Mouse (Mus musculus): ENCODE measurements at regions not wholly inside any gene's neighbourhood (a gene's known extent, or its start where the extent isn't known, plus 50 kb on each side); places are given as distances from the start of the nearest gene placed in this dataset.

- Histone ChIP-seq H3K9ac (no peak overlapping the region), H3K4me1 (no peaks in the 10 kb centered on the region; the same call in 1 of the 2 replicates), H3K4me2 (no peak overlapping the region), H3K4me3 (no peak overlapping the region), H3K9me3 (no peaks in the 10 kb centered on the region), H3K27ac (no peak overlapping the region), H3K36me3 (no peaks in the 10 kb centered on the region), H3K27me3 (no peaks in the 10 kb centered on the region)
- WGBS = 71% methylated on average over 5 of the region's 5 CpGs
- ATAC-seq (ENCODE audit: borderline replicate concordance, extremely low read depth, low FRiP score, low TSS enrichment) = no peak
These were observed 190.0 kb upstream of the Trib2 start for GRCm38 (mm10) chr12:16006688-16007087.

- H3K27ac ChIP-seq = no peak overlapping the region
- no peak overlapping the region for H3K4me2 ChIP-seq
- H3K9ac ChIP-seq = no peak overlapping the region
- H3K9me3 ChIP-seq = no peaks in the 10 kb centered on the region
- no peak for ATAC-seq (ENCODE audit: borderline replicate concordance, extremely low read depth, low FRiP score, low TSS enrichment)
- no peaks in the 10 kb centered on the region; the same call in 1 of the 2 replicates for H3K4me1 ChIP-seq
- H3K27me3 ChIP-seq = no peaks in the 10 kb centered on the region
- no peak overlapping the region for H3K4me3 ChIP-seq
- 90% methylated on average over 5 of the region's 5 CpGs for WGBS
- no peaks in the 10 kb centered on the region for H3K36me3 ChIP-seq
These were observed 189.6 kb upstream of the Trib2 start for GRCm38 (mm10) chr12:16006286-16006685.

GRCm38 (mm10) chr12:16001811-16002210 lies 185.1 kb upstream of the Trib2 start:
- Histone ChIP-seq H3K27me3 (no peaks in the 10 kb centered on the region), H3K36me3 (no peaks in the 10 kb centered on the region), H3K9me3 (no peaks in the 10 kb centered on the region), H3K4me1 (no peaks in the 10 kb centered on the region), H3K4me2 (no peak overlapping the region), H3K4me3 (no peak overlapping the region), H3K9ac (no peak overlapping the region), H3K27ac (no peak overlapping the region)
- 77% methylated on average over 7 of the region's 7 CpGs for WGBS
- ATAC-seq (ENCODE audit: borderline replicate concordance, extremely low read depth, low FRiP score, low TSS enrichment) = no peak

- H3K27ac ChIP-seq = no peak overlapping the region
- no peaks in the 10 kb centered on the region for H3K9me3 ChIP-seq
- 84% methylated on average over 5 of the region's 5 CpGs for WGBS
- H3K4me1 ChIP-seq = no peaks in the 10 kb centered on the region
- no peak overlapping the region for H3K4me2 ChIP-seq
- no peaks in the 10 kb centered on the region for H3K27me3 ChIP-seq
- H3K9ac ChIP-seq = no peak overlapping the region
- H3K36me3 ChIP-seq = no peaks in the 10 kb centered on the region
- no peak for ATAC-seq (ENCODE audit: borderline replicate concordance, extremely low read depth, low FRiP score, low TSS enrichment)
- no peak overlapping the region for H3K4me3 ChIP-seq
These were observed 184.5 kb upstream of the Trib2 start for GRCm38 (mm10) chr12:16001225-16001624.

GRCm38 (mm10) chr12:15998331-15998730 lies 181.6 kb upstream of the Trib2 start:
- Histone ChIP-seq H3K4me2 (no peak overlapping the region), H3K27ac (no peak overlapping the region), H3K4me3 (no peak overlapping the region), H3K27me3 (no peaks in the 10 kb centered on the region), H3K9me3 (no peaks in the 10 kb centered on the region), H3K36me3 (no peaks in the 10 kb centered on the region), H3K4me1 (no peaks in the 10 kb centered on the region), H3K9ac (no peak overlapping the region)
- no peak for ATAC-seq (ENCODE audit: borderline replicate concordance, extremely low read depth, low FRiP score, low TSS enrichment)

GRCm38 (mm10) chr12:15993866-15994265 lies 177.1 kb upstream of the Trib2 start:
- Histone ChIP-seq H3K4me3 (no peak overlapping the region), H3K9me3 (no peaks in the 10 kb centered on the region), H3K4me2 (no peak overlapping the region), H3K27ac (no peak overlapping the region), H3K9ac (no peak overlapping the region), H3K4me1 (no peaks in the 10 kb centered on the region), H3K36me3 (no peaks in the 10 kb centered on the region), H3K27me3 (no peaks in the 10 kb centered on the region)
- 73% methylated on average over 3 of the region's 3 CpGs for WGBS
- ATAC-seq (ENCODE audit: borderline replicate concordance, extremely low read depth, low FRiP score, low TSS enrichment) = no peak

DNA sequence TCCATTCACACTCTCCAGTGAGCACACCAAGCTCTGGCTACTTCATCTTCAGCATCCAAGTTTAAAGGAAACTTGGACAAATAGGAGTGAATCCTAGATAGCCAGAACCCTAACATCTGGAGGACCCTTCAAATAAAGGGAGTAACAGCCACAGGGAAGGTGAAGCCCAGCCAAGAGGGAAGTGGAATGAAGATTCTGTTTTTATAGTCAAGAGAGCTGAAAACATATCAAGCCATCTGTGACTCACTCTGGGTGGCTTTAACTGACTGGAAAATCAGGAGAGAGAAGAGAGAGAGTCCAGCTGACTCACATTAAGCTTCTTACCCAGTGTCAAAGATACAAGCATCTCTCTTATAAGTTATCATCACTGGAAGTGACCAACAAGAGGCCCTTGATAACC lies 169.6 kb upstream of the Trib2 start:
- no peaks in the 10 kb centered on the region for H3K9me3 ChIP-seq
- H3K36me3 ChIP-seq = no peaks in the 10 kb centered on the region
- H3K4me2 ChIP-seq = no peak overlapping the region
- H3K27ac ChIP-seq = no peak overlapping the region
- H3K4me3 ChIP-seq = no peak overlapping the region
- no peak overlapping the region for H3K9ac ChIP-seq
- no peaks in the 10 kb centered on the region for H3K4me1 ChIP-seq
- no peak for ATAC-seq (ENCODE audit: borderline replicate concordance, extremely low read depth, low FRiP score, low TSS enrichment)
- no peaks in the 10 kb centered on the region for H3K27me3 ChIP-seq

DNA sequence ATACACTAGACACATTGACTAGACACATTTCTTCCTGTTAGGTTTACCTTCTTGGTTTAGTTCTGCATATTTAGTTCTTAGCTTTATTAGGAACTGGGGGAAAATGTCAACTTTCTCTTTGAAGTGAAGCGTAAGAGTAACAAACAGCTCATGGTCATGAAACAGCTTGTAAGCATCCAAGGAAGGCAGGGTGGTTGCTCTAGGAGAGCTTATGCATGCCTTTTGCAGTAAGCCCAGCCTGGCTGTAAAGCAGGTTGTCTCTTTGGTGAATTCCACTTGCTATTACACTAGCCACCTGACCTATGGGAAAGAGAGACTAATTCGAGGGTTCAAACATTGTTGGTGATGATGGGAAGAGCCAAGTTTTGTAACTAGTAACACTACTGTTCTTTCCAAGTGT lies 168.9 kb upstream of the Trib2 start:
- no peak overlapping the region for H3K9ac ChIP-seq
- 71% methylated on average over 2 of the region's 2 CpGs for WGBS

DNA sequence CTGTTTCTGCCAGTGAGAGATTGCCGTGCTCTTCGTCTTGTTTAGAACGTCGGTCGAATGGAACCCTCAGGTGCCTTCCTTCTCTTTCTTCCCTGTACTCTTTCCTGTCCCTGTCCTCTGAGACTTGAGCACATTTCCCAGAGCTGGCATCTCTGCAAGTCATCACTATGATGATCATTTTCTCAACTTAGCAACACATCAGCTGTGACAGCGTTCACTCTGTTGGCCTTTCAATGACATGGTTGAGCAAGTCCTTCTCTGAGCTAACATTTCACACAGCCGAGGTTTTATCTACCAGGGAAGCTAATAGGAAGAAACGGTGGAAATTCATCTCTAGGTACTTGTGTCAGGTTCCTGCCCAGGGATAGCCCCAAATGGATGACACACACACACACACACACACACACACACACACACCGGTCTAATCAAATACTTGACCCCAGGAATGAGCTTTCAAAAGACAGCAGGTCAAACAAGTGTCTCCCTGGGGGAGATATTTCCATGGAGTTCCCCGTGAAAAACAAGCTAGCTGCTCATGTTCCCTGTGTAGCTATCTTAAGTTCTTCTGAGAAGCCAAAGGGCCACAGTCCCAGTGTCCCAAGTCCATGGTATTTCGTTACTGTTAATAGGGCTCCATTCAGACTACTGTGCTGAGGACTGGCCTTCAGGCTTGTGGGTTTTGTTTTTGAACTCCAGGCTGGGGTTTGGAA lies 167.0 kb upstream of the Trib2 start:
- Histone ChIP-seq H3K27me3 (no peaks in the 10 kb centered on the region), H3K4me3 (no peak overlapping the region), H3K4me2 (no peak overlapping the region), H3K9ac (no peak overlapping the region), H3K27ac (no peak overlapping the region), H3K36me3 (no peaks in the 10 kb centered on the region), H3K9me3 (no peaks in the 10 kb centered on the region), H3K4me1 (no peaks in the 10 kb centered on the region)
- no peak for ATAC-seq (ENCODE audit: borderline replicate concordance, extremely low read depth, low FRiP score, low TSS enrichment)
- 75% methylated on average over 11 of the region's 11 CpGs for WGBS

More for the DNA sequence above, 168.9 kb upstream of the Trib2 start:
- no peak for ATAC-seq (ENCODE audit: borderline replicate concordance, extremely low read depth, low FRiP score, low TSS enrichment)
- no peaks in the 10 kb centered on the region for H3K27me3 ChIP-seq
- no peaks in the 10 kb centered on the region for H3K4me1 ChIP-seq
- no peak overlapping the region for H3K4me2 ChIP-seq
- no peak overlapping the region for H3K4me3 ChIP-seq
- no peaks in the 10 kb centered on the region for H3K36me3 ChIP-seq
- no peaks in the 10 kb centered on the region for H3K9me3 ChIP-seq
- H3K27ac ChIP-seq = no peak overlapping the region

- Histone ChIP-seq H3K36me3 (no peaks in the 10 kb centered on the region), H3K27me3 (no peaks in the 10 kb centered on the region), H3K9me3 (no peaks in the 10 kb centered on the region), H3K4me1 (no peaks in the 10 kb centered on the region), H3K27ac (no peak overlapping the region), H3K9ac (no peak overlapping the region), H3K4me2 (no peak overlapping the region), H3K4me3 (no peak overlapping the region)
- WGBS = 19% methylated on average over 1 of the region's 1 CpGs
- no peak for ATAC-seq (ENCODE audit: borderline replicate concordance, extremely low read depth, low FRiP score, low TSS enrichment)
These were observed 165.0 kb upstream of the Trib2 start for GRCm38 (mm10) chr12:15981741-15982140.

GRCm38 (mm10) chr12:15979233-15979632 lies 162.5 kb upstream of the Trib2 start:
- Histone ChIP-seq H3K36me3 (no peaks in the 10 kb centered on the region), H3K4me2 (no peak overlapping the region), H3K9me3 (no peaks in the 10 kb centered on the region), H3K27me3 (no peaks in the 10 kb centered on the region), H3K9ac (no peak overlapping the region), H3K4me1 (no peaks in the 10 kb centered on the region), H3K27ac (no peak overlapping the region), H3K4me3 (no peak overlapping the region)
- no peak for ATAC-seq (ENCODE audit: borderline replicate concordance, extremely low read depth, low FRiP score, low TSS enrichment)
- WGBS = 79% methylated on average over 7 of the region's 7 CpGs

GRCm38 (mm10) chr12:15971786-15972185 lies 155.1 kb upstream of the Trib2 start:
- H3K9me3 ChIP-seq = no peaks in the 10 kb centered on the region
- H3K27me3 ChIP-seq = no peaks in the 10 kb centered on the region
- H3K4me1 ChIP-seq = no peaks in the 10 kb centered on the region
- ATAC-seq (ENCODE audit: borderline replicate concordance, extremely low read depth, low FRiP score, low TSS enrichment) = no peak
- no peak overlapping the region for H3K4me2 ChIP-seq
- 74% methylated on average over 3 of the region's 3 CpGs for WGBS
- H3K4me3 ChIP-seq = no peak overlapping the region
- H3K27ac ChIP-seq = no peak overlapping the region
- H3K9ac ChIP-seq = no peak overlapping the region
- no peaks in the 10 kb centered on the region for H3K36me3 ChIP-seq

DNA sequence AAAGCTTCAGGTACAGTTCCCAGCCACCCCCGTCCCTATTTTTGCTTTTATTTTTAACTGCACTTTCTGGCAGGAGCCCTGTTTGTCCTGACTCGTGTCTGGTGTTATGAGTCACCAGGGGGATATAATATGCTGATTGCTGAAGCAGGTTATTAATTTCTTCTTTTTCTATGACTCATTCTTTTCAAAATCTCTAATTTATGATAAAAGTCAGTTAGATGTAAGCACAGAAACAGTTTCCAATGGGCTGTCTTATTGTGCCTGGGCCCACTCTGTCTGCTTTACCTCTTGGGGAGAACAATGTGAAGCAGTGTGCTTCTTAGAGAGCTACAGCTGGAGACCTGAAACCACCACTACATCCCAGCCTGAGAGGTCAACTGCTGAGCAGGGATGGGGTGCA lies 153.5 kb upstream of the Trib2 start:
- ATAC-seq (ENCODE audit: borderline replicate concordance, extremely low read depth, low FRiP score, low TSS enrichment) = no peak
- 63% methylated on average over 2 of the region's 2 CpGs for WGBS

More for the DNA sequence above, 153.5 kb upstream of the Trib2 start:
- Histone ChIP-seq H3K9ac (no peak overlapping the region), H3K9me3 (no peaks in the 10 kb centered on the region), H3K4me2 (no peak overlapping the region), H3K27me3 (no peaks in the 10 kb centered on the region), H3K4me1 (no peaks in the 10 kb centered on the region), H3K36me3 (no peaks in the 10 kb centered on the region), H3K4me3 (no peak overlapping the region), H3K27ac (no peak overlapping the region)
